Mouse (Mus musculus): ENCODE measurements at regions not wholly inside any gene's neighbourhood (a gene's known extent, or its start where the extent isn't known, plus 50 kb on each side); places are given as distances from the start of the nearest gene placed in this dataset.

- no peak for DNase-seq (ENCODE audit: extremely low read depth, low read depth, low spot score)
Measured at GRCm38 (mm10) chr13:3709982-3710618, 76.3 kb downstream of the Asb13 start.

- DNase-seq (ENCODE audit: extremely low read depth, low read depth, low spot score), result no peak
Measured at GRCm38 (mm10) chr13:3708896-3709631, 75.2 kb downstream of the Asb13 start.
